Mouse (Mus musculus): ENCODE results near the gene Sparcl1. TPM values are rescaled to one million over a fixed set of nuclear protein-coding genes. Genes with fewer than 3 reads are reported as not detected.
A peak's percentile ranks its signal among the peaks of the same experiment; 100 is the strongest.

The Sparcl1 gene
- polyA plus RNA-seq, 1 experiment from 2014 or later, result 117 TPM

DNA sequence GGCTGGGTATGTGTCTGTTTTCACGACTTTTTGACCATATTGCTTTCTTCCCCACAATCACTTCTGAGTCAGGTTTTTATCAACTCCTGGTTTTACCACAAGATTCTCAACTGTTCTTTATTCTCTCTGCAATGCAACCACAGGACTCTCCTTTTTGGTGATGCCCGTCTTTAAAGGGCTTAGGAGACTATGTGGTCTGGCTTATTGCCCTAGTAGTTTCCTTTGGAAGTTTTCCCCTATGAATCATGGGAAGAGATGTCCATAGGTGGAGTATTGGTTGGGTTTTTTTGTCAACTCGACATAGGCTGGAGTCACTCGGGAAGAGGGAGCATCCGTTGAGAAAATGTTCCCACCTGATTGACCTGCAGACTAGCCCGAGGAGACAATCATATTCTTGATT, 32.8 kb downstream of the Sparcl1 start:
- no peak for ATAC-seq (ENCODE audit: low read depth)
- no peak for DNase-seq (ENCODE audit: low spot score)
- Histone ChIP-seq H3K27ac (replicated peaks; ENCODE audit: low read depth, low read length) (no peak overlapping the region), H3K9me3 (ENCODE audit: control insufficient read depth, low read length) (no peaks in the 10 kb centered on the region), H3K36me3 (ENCODE audit: control insufficient read depth, insufficient read depth, low read length) (no peaks in the 10 kb centered on the region), H3K27me3 (replicated peaks; ENCODE audit: control insufficient read depth, insufficient read depth, low read length) (no peaks in the 10 kb centered on the region), H3K4me2 (ENCODE audit: low read depth, low read length) (no peak overlapping the region), H3K4me3 (ENCODE audit: low read depth, low read length) (no peak overlapping the region), H3K9ac (ENCODE audit: low read depth, low read length) (no peak overlapping the region), H3K4me1 (ENCODE audit: control insufficient read depth, insufficient read depth, low read length) (no peaks in the 10 kb centered on the region)
- WGBS, result 81% methylated on average over 6 of the region's 6 CpGs

DNA sequence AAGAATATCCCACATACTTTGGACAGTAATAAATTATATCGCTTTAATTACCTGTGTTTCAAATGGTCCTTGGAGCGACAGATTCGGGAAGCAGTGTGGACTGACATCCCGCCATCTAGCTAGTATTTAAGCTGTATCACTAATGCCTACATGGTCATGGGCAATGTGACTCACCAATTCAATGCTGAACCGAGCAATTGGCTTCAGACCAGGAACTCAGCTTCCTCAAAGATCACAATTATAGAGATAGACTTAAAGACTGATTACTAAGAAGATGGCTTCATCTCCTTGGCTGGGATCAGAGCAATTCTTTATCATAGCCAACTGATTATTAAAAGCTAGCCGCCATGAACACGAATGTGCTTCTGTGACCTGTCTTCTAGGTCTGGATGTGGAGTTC, 36.0 kb downstream of the Sparcl1 start, which contains the start of gene Gm17660:
TSS of gene Gm17660 (minus strand) at position 101 of the 400 bp plus-strand sequence.
- Histone ChIP-seq H3K9me3 (ENCODE audit: control insufficient read depth, low read length) (no peaks in the 10 kb centered on the region), H3K9ac (ENCODE audit: low read depth, low read length) (no peak within 1 kb of the TSS), H3K27me3 (replicated peaks; ENCODE audit: control insufficient read depth, insufficient read depth, low read length) (no peaks in the 10 kb centered on the region), H3K4me2 (ENCODE audit: low read depth, low read length) (no peak within 1 kb of the TSS), H3K36me3 (ENCODE audit: control insufficient read depth, insufficient read depth, low read length) (no peaks in the 10 kb centered on the region), H3K27ac (replicated peaks; ENCODE audit: low read depth, low read length) (no peak within 1 kb of the TSS), H3K4me3 (ENCODE audit: low read depth, low read length) (no peak within 1 kb of the TSS), H3K4me1 (ENCODE audit: control insufficient read depth, insufficient read depth, low read length) (no peaks in the 10 kb centered on the region)
- DNase-seq (ENCODE audit: low spot score), result no peak
- 94% methylated on average over 7 of the region's 7 CpGs for WGBS
- no peak for ATAC-seq (ENCODE audit: low read depth)

DNA sequence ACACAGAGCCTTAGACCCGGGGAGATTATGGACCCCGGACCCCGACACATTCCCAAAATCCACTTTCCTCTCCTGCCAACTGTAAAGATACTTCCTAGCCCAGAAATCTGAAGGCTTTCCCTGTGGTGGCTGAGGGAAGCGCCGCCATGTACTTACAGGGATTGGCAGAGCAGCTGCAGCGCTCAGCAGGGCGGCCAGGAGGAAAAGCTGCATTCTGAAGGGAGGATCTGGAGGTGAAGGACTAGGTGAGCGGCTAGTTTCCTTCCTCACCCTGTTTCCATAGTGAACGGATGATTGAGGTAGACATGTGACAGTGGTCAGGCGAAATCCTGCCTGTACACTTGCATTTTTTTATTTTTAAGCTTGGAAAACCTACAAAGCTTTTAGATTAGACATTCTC, 37.2 kb downstream of the Sparcl1 start:
- ATAC-seq (ENCODE audit: low read depth), result no peak
- no peak overlapping the region for H3K27ac ChIP-seq (replicated peaks; ENCODE audit: low read depth, low read length)
- no peaks in the 10 kb centered on the region for H3K27me3 ChIP-seq (replicated peaks; ENCODE audit: control insufficient read depth, insufficient read depth, low read length)
- no peak overlapping the region for H3K4me3 ChIP-seq (ENCODE audit: low read depth, low read length)
- H3K4me2 ChIP-seq (ENCODE audit: low read depth, low read length), result no peak overlapping the region
- WGBS, result 27% methylated on average over 10 of the region's 10 CpGs
- no peaks in the 10 kb centered on the region for H3K36me3 ChIP-seq (ENCODE audit: control insufficient read depth, insufficient read depth, low read length)
- H3K9me3 ChIP-seq (ENCODE audit: control insufficient read depth, low read length), result no peaks in the 10 kb centered on the region
- no peak overlapping the region for H3K9ac ChIP-seq (ENCODE audit: low read depth, low read length)
- 0 out of 2 replicates have a peak, but pooled peaks cover 2% of the 10 kb centered on the region for H3K4me1 ChIP-seq (ENCODE audit: control insufficient read depth, insufficient read depth, low read length)
- no peak for DNase-seq (ENCODE audit: low spot score)

DNA sequence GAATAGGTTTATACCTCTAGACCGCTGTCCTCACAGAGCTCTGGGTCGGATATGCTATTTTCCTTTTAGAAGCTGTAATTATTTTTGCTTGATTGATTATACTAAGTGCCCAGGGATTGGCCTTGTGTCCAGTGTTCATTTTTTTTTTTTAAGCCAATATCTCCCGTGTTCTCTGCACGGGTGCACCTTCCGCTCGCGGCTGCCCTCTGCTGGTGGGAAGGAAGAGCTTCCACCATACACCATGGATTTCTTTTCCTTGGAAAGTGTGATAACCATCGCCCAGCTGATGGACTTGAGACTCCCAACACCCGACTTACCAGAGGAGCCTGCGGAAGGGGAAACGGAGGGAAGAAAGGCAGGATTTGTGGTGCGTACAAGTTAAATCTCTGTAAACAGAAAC, 39.1 kb downstream of the Sparcl1 start:
- WGBS, result 31% methylated on average over 12 of the region's 12 CpGs
- ATAC-seq (ENCODE audit: low read depth), result no peak
- peak; percentile 38 for DNase-seq (ENCODE audit: low spot score)
- Histone ChIP-seq H3K4me1 (ENCODE audit: control insufficient read depth, insufficient read depth, low read length) (0 out of 2 replicates have a peak, but pooled peaks cover 2% of the 10 kb centered on the region), H3K4me2 (ENCODE audit: low read depth, low read length) (no peak overlapping the region), H3K27me3 (replicated peaks; ENCODE audit: control insufficient read depth, insufficient read depth, low read length) (no peaks in the 10 kb centered on the region), H3K9ac (ENCODE audit: low read depth, low read length) (no peak overlapping the region), H3K36me3 (ENCODE audit: control insufficient read depth, insufficient read depth, low read length) (no peaks in the 10 kb centered on the region), H3K9me3 (ENCODE audit: control insufficient read depth, low read length) (no peaks in the 10 kb centered on the region), H3K27ac (replicated peaks; ENCODE audit: low read depth, low read length) (no peak overlapping the region), H3K4me3 (ENCODE audit: low read depth, low read length) (no peak overlapping the region)

DNA sequence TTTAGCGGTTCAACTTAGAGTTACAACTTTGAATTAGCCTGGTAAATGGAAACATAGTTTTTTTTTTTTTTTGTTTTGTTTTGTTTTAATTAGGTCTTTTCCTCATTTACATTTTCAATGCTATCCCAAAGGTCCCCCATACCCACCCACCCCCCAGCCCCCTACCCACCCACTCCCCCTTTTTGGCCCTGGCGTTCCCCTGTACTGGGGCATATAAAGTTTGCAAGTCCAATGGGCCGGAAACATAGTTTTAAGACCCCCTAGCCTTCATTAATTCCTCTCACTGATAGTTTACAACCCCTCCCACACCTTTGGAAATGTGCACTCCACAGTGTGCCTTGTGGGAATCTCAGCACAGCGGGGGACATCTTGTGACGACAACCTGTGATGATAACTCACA, 39.9 kb downstream of the Sparcl1 start:
- DNase-seq (ENCODE audit: low spot score) (no peak), ATAC-seq (ENCODE audit: low read depth) (peak; percentile 82)
- Histone ChIP-seq H3K27me3 (replicated peaks; ENCODE audit: control insufficient read depth, insufficient read depth, low read length) (no peaks in the 10 kb centered on the region), H3K9ac (ENCODE audit: low read depth, low read length) (no peak overlapping the region), H3K36me3 (ENCODE audit: control insufficient read depth, insufficient read depth, low read length) (no peaks in the 10 kb centered on the region), H3K9me3 (ENCODE audit: control insufficient read depth, low read length) (no peaks in the 10 kb centered on the region), H3K4me2 (ENCODE audit: low read depth, low read length) (no peak overlapping the region), H3K27ac (replicated peaks; ENCODE audit: low read depth, low read length) (no peak overlapping the region), H3K4me3 (ENCODE audit: low read depth, low read length) (no peak overlapping the region), H3K4me1 (ENCODE audit: control insufficient read depth, insufficient read depth, low read length) (0 out of 2 replicates have a peak, but pooled peaks cover 2% of the 10 kb centered on the region)
- 90% methylated on average over 5 of the region's 5 CpGs for WGBS

DNA sequence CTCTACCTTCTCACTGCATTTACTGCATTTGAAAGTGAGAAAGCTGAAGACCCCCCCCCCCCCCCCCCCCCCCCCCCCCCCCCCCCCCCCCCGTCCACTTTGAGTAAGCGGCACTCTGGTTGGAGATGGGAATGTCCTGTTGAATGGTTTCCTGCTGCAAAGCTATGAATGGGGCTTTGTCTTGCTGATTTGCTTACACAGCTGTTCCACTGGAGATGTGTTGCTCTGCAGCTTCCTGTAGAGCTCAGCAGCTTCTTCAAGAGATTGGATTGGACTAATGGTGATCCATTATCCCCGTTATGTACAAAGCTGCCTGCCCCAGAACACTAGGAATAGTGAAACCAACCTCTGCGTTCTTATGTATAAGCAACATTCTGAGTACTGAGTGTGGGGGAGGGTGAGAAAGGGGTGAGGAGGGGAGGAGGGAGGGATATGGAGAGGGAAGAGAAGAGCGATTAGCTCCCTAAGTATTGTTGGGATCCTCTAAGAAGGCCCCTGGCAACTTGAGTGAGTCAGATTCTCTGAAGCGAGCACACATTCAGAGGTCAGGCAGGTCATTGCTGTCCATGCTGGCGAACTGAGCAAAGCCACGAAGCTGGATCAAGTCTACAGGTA, 41.2 kb downstream of the Sparcl1 start:
- Histone ChIP-seq H3K4me2 (ENCODE audit: low read depth, low read length) (peak overlapping the region; percentile 23; the same call in 1 of the 2 replicates), H3K4me1 (ENCODE audit: control insufficient read depth, insufficient read depth, low read length) (0 out of 2 replicates have a peak, but pooled peaks cover 2% of the 10 kb centered on the region), H3K27me3 (replicated peaks; ENCODE audit: control insufficient read depth, insufficient read depth, low read length) (no peaks in the 10 kb centered on the region), H3K4me3 (ENCODE audit: low read depth, low read length) (no peak overlapping the region), H3K9ac (ENCODE audit: low read depth, low read length) (no peak overlapping the region), H3K9me3 (ENCODE audit: control insufficient read depth, low read length) (no peaks in the 10 kb centered on the region), H3K36me3 (ENCODE audit: control insufficient read depth, insufficient read depth, low read length) (no peaks in the 10 kb centered on the region), H3K27ac (replicated peaks; ENCODE audit: low read depth, low read length) (peak overlapping the region; percentile 46)
- WGBS, result 12% methylated on average over 6 of the region's 8 CpGs
- ATAC-seq (ENCODE audit: low read depth), result peak; percentile 92
- DNase-seq (ENCODE audit: low spot score), result peak; percentile 86

DNA sequence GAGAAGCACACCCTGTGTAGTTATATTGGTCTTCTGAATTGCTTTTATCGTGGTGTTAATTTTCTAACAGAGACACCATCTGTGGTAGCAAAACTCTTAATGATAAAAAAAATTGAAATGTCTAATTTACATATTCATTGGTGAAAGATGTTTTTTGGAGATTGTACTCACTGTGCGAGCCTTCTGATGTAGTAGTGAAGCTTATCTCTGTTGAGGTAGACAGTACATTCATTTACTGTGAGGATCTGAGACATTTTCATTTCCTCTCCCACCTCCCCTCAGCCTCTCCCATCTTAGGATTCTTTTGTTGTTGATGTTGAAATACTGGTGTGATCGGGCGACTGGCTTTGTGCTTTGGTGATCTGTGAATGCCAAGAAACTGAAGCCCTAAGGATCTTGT, 42.5 kb downstream of the Sparcl1 start:
- Histone ChIP-seq H3K4me1 (ENCODE audit: control insufficient read depth, insufficient read depth, low read length) (0 out of 2 replicates have a peak, but pooled peaks cover 2% of the 10 kb centered on the region), H3K27ac (replicated peaks; ENCODE audit: low read depth, low read length) (no peak overlapping the region), H3K9ac (ENCODE audit: low read depth, low read length) (no peak overlapping the region), H3K9me3 (ENCODE audit: control insufficient read depth, low read length) (no peaks in the 10 kb centered on the region), H3K36me3 (ENCODE audit: control insufficient read depth, insufficient read depth, low read length) (no peaks in the 10 kb centered on the region), H3K27me3 (replicated peaks; ENCODE audit: control insufficient read depth, insufficient read depth, low read length) (no peaks in the 10 kb centered on the region), H3K4me3 (ENCODE audit: low read depth, low read length) (no peak overlapping the region), H3K4me2 (ENCODE audit: low read depth, low read length) (no peak overlapping the region)
- DNase-seq (ENCODE audit: low spot score) (no peak), ATAC-seq (ENCODE audit: low read depth) (no peak)
- 71% methylated on average over 4 of the region's 4 CpGs for WGBS

DNA sequence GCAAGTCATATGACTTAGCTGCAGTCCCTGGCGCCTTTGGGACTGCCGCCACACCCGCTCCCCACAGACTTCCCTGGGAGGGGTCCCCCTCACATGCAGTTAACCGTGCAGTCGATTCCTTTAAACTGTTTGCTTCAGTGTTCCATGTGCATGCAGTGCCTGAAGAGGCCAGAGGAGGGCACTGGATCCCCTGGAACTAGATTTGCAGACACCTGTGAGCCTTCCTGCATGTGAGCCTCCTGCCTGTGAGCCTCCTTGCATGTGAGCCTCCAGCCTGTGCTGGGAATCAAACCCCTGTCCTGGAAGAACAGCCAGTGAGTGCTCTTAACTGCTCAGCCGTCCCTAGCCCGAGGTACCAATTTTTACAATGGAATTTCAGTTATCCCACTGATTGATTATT, 44.8 kb downstream of the Sparcl1 start:
- Histone ChIP-seq H3K36me3 (ENCODE audit: control insufficient read depth, insufficient read depth, low read length) (peaks cover 7% of the 10 kb centered on the region), H3K9me3 (ENCODE audit: control insufficient read depth, low read length) (no peaks in the 10 kb centered on the region), H3K27ac (replicated peaks; ENCODE audit: low read depth, low read length) (no peak overlapping the region), H3K27me3 (replicated peaks; ENCODE audit: control insufficient read depth, insufficient read depth, low read length) (no peaks in the 10 kb centered on the region), H3K4me3 (ENCODE audit: low read depth, low read length) (no peak overlapping the region), H3K4me2 (ENCODE audit: low read depth, low read length) (no peak overlapping the region), H3K4me1 (ENCODE audit: control insufficient read depth, insufficient read depth, low read length) (0 out of 2 replicates have a peak, but pooled peaks cover 2% of the 10 kb centered on the region), H3K9ac (ENCODE audit: low read depth, low read length) (no peak overlapping the region)
- DNase-seq (ENCODE audit: low spot score) (no peak), ATAC-seq (ENCODE audit: low read depth) (no peak)
- WGBS, result 77% methylated on average over 7 of the region's 7 CpGs
